Mouse (Mus musculus): ENCODE results near the gene Reep1.

The Reep1 gene

DNA sequence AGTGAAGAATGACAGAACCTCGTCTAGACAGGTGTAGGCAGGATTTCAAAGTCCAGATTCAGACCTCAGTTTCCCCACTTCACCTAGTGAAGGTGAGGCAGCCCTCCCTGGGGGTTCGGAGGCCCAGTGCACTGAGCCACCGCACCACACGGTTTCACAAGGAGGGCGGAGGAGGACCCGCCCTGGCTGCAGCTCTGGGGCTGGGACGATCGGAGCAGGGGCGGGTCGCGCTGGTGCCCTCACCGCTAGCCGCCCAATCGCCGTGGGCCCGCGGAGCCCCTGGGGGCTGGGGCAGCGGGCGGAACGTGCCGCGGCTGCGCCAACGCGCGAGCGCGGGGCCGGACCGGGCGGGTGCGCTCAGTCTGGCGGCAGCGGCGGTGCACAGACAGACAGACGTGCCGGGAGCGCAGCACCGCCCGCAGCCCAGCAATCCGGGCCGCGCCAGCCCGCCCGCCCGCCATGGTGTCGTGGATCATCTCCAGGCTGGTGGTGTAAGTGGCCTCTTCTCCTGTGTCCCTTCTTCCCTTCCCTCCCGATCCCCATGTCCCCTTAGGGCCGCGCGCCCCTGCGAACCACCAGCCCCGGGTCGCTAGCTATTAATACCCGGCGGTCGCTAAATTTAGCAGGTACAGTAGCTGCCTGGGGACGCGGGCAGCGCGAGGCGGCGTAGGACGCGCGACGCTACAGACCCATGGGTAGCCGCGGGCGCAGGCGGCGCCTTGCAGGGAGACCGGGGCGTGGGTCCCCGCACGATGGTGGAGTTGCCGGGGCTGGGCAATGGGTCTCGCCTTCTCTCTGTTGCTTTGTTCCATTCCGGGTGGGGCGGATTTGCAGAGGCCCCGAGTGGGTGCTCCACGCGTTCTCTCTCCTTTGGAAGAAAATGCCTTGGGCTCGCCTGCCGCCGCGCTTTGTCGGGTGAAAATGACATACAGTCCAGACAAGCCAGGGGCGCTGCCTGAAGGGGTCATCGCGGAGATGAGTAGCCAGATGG lies at the start of gene Reep1:
Gene Reep1 (plus strand): TSS at position 51 of the 991 bp plus-strand sequence.
- peak; percentile 79 for DNase-seq (ENCODE audit: low spot score)

DNA sequence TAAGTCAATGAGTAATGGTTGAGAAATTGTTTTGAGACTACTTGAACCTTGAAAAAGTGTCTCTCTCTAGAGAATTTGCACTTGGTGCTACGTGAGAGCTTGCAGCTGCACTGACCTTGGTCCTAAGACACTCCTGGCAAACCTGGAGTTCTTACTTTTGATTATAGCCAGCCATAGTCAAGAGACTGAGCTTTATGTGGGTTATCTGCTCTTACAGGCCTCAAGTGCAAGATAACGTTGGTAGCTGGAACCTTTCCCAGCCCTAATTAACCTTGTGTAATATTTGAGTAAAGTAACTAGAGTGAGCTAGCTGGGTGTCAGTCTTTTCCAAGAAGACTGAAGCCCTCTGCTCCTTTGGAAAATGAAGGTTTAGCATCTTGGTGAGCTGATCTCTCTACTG lies 49.1 kb upstream of the Reep1 start:
- DNase-seq (ENCODE audit: low spot score) = no peak

DNA sequence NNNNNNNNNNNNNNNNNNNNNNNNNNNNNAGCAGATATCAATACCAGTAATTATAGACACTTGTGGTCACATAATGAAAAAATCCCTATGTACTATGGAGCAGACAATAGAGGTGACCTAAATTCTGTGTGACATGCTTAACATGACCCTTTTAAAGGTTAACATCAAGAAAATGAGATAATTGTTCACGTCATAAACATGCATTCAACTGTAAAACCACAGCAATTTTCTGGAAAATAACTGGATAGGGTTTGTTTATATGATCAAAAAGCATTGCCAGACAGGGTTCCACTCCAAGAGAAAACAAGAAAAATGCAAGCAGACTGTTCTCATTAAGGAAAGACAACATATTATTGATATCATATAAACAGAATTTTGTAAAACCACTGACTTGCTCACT lies 42.9 kb upstream of the Reep1 start:
- no peak for DNase-seq (ENCODE audit: low spot score)

DNA sequence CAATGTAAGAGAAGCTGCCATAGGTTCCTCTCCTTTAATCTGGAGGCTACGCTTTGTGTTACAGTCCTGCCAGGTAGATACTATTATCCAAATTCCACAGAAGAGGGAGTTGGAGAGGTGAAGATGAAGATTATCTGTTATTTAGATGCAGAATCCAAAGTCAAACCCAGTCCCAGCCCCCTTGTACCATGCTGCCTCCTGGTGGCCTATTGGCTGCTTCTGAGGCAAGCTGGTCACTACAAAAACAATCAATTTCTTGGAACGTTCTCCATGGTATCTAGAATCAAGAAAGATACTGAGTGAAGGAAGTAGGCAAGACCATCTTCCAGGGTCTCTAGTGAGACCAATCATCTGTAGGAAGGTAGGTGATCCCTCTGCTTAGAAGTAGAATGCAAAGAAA lies 34.2 kb upstream of the Reep1 start:
- peak; percentile 34 for DNase-seq (ENCODE audit: low spot score)

DNA sequence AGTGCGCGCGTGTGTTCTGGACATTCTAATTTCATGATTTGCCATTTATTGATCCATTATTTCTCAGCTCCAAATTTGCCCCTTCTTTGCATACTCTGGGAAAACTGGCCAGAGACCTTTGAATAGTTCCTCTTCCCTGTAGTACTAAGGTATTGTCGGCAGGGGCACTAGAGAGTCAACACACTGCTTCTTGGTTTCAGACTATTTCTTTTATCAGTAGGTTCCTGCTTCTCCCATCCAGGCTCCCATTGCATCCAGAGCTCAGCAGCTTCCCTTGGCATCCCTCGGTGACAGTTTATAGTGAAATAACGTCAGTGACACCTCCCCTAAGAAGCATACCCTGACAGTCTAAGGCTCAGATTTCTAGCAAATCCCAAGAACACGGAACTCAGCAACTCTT lies 28.5 kb upstream of the Reep1 start:
- no peak for DNase-seq (ENCODE audit: low spot score)

DNA sequence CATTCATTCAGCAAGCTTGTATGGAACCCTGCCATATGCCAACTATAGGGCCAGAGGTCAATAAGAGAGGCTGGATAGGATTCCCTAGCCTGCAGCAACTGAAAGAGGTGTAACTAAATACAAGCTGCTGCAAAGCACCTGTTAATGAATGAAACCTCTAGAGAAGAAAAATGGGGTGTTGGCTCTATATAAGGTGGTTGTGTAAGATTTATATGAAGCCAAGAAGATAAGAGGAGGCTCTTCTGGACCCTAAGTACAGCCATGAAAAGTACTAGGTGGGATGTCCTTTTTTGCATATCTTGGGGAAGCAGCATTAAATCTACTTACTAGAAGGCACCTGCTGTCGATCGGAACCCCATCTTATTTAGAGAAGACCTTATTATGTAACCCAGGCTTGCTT lies 12.2 kb upstream of the Reep1 start:
- DNase-seq (ENCODE audit: low spot score) = no peak

DNA sequence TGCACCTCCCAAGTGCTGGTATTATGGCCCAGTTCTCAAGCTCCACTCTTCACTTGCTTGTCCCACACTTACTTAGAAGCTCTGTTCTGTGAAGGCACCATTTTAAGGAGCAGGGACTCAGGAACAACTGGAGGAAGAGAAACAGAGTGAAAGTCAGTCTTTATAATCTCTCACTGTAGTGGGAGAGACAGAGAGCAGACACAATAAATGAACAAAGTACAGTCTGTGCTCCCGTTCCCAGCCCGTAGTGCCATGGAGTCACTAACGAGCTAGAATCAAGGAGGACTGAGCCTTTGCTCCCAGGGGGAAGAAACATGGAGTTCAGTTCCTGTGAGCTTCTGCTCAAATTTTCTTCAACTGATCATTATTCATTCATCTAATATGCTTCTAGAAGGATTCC lies 11.8 kb upstream of the Reep1 start:
- no peak for DNase-seq (ENCODE audit: low spot score)

DNA sequence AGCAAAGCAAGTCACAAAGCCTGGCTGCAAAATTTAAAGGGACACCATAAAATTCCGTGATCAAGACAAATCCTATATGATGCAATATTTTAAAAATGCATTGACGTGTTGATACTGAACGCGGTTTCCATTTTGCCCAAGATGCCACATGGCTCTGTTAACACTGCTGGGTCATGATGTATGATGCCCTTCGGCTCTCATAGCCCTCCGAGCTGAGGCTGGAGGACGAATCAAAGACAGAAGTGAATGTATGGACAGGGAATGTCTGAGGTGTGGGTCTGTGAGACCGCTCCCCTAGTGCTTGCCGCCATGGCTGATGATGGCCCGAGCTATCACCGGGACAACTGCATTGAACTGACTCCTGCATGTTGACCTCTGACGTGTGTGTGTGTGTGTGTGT lies 490 bp upstream of the Reep1 start:
- no peak for DNase-seq (ENCODE audit: low spot score)

DNA sequence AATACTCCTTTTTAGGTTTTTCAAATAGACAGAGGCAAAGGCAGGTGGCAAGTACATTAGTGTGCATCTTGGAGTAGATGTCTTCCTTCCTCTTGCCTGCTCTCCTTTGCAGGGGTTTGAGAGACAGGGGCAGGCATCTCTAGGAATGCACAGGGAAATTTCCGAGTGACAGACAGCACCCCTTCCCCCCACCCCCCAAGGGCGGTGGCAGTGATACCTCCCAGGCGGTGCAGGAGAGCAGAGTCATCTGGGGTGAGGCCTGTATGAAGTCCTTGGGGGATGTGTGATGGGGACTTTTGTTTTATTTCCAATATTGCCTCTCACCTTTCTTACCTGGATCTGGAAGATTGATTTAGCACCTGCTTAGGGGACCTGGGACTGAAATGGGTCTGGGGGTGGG lies 1.2 kb downstream of the Reep1 start:
- no peak for DNase-seq (ENCODE audit: low spot score)

DNA sequence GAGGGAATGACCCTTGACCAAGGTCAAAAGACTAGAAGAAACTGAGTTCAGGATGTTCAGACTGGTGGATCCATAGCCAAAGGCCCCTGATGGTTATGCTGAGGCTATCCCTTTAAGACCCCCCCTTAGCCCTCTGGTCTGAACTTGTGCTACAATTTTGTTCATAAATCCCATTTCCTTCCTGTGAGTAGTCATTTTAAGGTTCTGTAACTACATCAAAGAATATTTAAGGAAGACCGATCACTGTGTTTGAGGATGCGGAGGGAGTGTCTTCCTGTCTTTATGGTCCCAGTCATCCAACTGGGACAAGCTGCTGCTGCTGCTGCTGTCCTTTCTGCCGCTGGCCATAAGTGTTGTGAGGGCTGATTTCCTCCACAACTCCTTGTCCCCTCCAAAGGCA lies 3.0 kb downstream of the Reep1 start:
- DNase-seq (ENCODE audit: low spot score) = no peak

DNA sequence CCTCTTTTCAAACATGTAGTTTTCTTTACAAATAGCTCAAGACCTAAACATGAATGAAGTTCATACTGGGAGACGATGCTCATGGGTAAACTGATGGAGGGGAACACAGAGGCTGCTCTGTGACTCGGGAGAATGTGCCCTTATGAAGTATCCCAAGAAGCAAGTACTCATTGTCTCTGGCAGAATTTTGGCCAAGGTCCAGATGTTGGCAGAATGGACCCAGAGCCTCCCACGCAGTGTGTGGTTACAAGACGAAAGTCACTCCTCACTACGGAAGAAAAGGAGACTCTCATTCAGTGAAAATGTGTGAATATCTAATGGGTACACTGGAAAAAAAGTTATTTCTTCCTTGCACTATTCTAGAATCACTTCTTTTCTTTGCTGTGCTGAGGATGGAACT lies 3.8 kb downstream of the Reep1 start:
- no peak for DNase-seq (ENCODE audit: low spot score)

DNA sequence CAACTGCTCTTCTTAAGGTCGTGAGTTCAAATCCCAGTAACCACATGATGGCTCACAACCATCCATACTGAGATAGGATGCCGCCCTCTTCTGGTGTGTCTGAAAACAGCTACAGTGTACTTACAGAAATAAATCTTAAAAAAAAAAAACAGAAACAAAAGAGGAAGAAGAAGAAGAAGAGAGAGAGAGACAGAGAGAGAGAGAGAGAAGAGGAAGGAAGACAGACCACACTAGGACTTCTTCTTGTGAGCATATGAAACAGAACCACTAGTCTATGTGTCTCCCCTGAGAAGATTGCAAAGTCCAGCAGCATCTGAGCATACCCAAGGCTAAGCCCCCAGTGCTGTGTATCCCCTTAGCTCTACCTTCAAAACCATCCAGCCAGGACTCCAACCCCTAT lies 6.2 kb downstream of the Reep1 start:
- no peak for DNase-seq (ENCODE audit: low spot score)

DNA sequence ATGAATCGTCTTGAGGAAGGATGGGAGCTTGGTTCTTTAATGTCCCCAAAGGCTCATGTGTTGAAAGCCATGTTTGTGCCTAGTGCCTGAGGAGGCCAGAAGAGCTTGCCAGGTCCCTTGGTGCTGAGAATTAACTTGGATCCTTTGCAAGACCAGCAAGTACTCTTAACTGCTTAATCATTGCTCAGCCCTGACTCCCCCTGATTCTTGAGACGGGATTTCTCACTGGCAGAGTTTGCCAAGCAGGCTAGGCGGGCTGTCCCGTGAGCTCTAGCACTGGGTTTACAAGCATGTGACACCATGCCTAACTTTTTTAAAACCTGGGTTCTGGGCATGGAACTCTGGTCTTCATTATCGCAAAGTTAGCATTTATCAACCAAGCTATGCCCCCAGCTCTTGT lies 7.6 kb downstream of the Reep1 start:
- DNase-seq (ENCODE audit: low spot score) = no peak

DNA sequence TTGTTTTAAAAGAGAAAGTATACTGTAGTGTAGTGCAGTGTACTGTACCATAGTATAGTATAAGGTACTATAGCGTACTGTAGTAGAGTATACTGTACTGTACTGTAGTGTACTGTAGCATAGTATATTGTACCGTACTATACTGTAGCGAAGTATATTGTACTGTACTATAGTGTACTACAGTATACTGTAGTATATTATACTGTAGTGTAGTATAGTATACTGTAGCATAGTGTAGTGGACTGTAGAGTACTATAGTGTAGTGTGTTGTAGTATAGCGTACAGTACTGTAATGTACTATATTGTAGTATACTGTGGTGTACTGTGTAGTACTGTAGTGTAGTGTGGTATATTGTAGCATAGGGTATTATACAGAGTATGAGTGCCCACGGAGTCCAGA lies 9.1 kb downstream of the Reep1 start:
- DNase-seq (ENCODE audit: low spot score) = no peak

DNA sequence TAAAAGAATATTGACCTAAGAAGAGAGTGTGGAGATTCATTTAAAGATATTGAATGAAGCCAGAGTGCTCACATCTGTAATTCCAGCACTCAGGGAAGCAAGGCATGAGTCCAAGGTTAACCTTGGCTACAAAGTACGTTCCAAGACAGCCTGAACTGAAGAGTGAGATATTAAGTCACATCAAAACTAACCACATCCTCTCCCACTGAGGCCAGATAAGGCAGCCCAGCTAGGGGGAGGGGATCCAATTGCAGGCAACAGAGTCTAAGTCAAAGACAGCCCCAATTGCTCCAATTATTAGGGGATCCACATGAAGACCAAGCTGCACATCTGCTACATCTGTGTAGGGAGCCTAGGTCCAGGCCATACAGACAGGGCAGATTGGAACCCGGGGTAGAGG lies 11.0 kb downstream of the Reep1 start:
- DNase-seq (ENCODE audit: low spot score) = no peak

DNA sequence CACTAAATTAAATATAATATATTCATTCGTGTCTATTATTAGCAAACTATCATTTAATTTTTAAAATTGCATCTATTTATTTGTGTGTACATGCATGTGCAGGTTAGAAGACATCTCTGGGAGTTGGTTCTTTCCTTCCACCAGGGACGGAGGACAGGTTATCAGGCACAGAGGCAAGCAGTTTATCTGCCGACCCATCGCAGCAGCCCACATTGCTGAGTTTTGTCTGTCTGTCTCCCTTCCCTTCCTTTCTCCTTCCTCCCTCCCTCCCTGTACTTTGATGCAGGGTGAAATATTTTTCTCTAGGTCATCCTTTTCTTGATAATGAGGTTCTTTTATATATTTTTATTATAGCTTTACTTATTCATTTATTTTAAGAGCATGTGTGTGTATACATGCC lies 11.9 kb downstream of the Reep1 start:
- DNase-seq (ENCODE audit: low spot score) = no peak

DNA sequence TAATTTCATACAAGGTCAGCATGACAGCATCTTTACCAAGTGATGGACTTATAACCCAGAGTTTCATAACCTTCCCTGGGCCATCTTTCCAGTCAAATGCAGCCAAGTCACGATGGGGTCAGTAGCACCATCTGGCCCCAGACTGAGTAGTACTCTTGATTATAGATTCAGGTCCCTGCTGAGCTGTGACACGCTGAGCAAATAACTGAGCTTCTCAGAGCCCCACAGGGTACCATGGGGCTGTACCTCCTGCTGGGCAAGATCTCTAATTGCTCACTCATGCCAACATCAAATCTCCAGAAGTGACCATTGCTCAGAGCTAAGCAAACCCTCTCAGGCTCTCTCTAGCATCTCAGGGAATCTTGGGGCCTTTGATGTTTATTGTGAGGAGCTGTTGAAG lies 15.6 kb downstream of the Reep1 start:
- DNase-seq (ENCODE audit: low spot score) = no peak

DNA sequence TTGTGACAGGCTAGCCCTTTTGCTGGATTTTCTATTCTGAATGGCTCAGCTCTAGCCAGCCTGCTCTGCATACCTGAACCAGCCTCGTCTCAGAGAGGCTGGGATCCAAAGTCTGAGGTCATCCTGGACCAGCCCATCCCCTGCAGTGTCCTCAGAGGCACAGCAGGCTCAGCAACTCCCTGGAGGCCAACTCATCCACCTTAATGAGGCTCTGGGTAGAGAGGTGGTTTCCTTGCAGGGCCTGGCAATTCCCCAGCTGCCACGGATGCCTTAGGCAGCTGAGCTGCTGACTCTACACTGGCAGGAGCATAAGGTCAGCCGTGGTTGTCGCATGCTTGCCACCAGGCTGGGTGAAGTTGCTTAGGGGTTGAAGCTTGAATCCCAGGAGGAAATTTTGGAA lies 16.2 kb downstream of the Reep1 start:
- no peak for DNase-seq (ENCODE audit: low spot score)

DNA sequence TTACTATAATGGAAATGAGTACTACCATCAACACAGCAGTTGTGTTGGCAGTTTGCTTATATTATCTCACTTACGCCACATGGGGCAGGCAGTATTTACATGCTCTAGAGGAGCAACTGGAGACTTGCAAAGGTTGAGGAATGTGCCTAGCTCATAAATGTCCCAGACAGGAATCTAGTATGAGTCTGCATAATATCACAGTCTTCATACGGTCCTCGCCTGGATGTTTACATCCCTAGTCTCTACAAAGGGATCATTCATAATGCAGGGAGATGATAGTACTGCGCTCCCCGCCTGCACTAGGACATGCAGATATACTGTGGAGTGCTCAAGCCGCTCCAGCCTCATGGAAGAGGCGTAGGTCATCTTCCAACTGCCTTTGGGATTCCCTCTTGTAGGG lies 19.3 kb downstream of the Reep1 start:
- DNase-seq (ENCODE audit: low spot score) = no peak

DNA sequence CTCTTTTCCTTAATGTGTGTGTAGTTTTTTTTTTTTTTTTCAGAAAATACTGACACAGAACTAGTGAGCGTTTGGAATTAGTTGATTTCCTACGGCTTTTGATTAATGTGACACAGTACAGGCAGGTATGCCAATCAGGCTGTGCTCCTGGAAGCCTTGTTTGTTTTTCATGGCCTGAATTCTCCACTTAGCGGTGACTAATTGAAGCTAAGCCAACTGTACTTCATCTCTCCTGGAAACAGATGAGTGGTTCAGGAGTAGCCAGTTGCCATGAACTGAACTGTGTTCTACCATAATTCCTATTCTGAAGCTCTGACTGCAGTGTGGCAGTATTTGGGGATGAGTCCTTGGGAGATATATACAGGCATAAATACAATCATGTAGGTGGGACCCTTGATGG lies 20.9 kb downstream of the Reep1 start:
- no peak for DNase-seq (ENCODE audit: low spot score)

DNA sequence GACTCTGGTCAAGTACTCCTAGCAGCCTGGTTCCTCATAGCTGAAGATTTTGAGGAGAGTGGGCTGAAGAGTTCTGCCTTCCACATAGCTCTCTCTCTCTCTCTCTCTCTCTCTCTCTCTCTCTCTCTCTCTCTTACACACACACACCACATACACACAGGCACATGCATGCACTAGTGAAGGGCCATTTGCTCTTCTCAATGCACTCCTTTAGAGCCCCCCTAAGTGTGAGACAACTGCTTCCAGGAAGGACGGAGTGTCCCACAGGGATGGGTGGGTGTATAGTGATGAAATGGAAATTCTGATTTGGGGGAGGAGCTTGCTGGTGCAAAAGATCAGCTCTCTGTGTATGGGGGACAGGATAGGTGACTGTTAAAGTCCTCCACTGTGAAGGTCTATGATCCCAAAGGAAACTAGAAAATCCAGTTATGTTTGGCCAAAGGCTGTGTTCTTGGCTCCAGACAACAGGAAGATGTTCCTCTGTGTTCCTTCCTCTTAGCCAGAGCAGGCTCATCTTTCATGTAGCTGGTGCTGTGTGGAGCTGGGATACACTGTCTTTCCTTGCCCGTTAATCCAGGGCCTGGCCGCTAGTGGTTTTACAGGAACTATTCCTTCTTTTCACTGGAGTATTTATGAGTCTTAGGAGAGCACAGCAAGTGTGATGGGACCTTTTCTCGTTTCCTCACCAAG lies 27.7 kb downstream of the Reep1 start:
- no peak for DNase-seq (ENCODE audit: low spot score)

DNA sequence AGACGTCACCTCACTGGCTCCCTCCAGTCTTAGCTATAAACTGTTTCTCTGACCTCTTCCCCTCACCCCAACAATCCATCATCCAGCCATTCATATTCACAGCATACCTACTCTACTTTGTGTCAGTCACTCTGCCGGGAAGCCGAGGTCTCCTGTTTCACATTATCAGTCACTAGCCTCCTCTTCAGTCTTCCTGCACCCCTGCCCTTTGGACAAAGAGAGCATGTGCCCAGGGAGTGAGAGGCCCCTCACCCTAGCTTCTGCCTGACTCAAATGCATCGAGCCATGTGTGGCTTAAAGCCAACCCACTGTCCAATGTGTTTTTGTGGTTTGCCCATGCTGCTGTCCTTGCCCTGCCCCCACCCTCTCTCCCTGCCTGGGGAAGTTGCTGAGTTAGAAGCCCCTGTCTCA lies 28.2 kb downstream of the Reep1 start:
- DNase-seq (ENCODE audit: low spot score) = no peak

DNA sequence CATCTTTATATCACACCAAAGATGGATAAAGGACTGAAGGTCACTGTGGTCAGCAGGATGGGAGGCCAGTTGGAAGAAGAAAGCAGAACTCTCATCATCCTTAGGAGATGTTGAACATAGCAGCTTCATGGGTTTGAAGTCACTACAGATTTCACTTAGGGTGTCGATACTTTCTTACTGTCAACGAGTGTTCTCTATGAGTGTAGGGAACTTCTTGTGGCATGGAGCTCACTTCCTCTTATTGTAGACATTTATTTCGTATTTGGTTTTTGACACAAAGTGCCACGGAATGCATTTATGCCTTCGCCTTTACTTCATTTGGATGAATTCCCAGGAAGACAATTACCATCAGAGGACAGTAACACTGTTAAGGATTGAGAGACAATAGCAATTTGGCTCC lies 28.7 kb downstream of the Reep1 start:
- no peak for DNase-seq (ENCODE audit: low spot score)

DNA sequence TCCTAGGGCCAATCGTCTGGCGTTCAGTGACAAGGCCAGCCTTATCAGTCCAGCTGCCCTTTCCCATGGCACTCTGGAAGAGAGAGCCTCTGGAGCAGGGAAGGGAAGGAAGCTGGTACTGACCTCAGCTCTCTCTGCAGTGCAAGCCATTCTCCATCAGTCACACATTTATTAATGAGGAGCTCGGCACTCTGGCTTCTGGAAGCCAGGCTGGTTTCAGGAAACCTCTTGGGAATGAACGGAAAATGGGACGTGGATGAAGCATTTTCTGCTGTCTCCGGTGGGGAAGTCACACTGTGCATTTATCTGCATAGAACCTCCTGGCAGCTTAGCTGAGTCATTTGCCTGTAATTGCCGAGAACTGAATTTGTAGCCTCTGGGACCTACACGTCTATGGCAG lies 29.8 kb downstream of the Reep1 start:
- no peak for DNase-seq (ENCODE audit: low spot score)
